Mouse (Mus musculus) embryonic facial prominence, embryonic 10.5 days (tissue): Measurements from ENCODE around the gene Gm4353. TPM values are rescaled to one million over a fixed set of nuclear protein-coding genes. Genes with fewer than 3 reads are reported as not detected.
A peak's percentile ranks its signal among the peaks of the same experiment; 100 is the strongest.

ENCODE experiments used
- DNase-seq: peaks from one replicate; pipeline ENCODE4 v3.0.0-alpha.2; 2017; ENCODE audit warnings: low spot score
- H3K27ac ChIP-seq: fragments of 300-500 bp; sonication (generic); replicated peaks from 2 replicates; pipeline ENCODE4 v1.5.1; 2016; ENCODE audit warnings: mild to moderate bottlenecking
- H3K27me3 ChIP-seq: fragments of 300-500 bp; sonication (generic); replicated peaks from 2 replicates; pipeline ENCODE4 v1.6.1; 2016; ENCODE audit warnings: low read depth, mild to moderate bottlenecking; ENCODE audit not compliant: poor library complexity, severe bottlenecking
- H3K36me3 ChIP-seq: fragments of 300-500 bp; sonication (generic); replicated peaks from 2 replicates; pipeline ENCODE4 v1.6.1; 2016; ENCODE audit warnings: mild to moderate bottlenecking, moderate library complexity
- H3K4me1 ChIP-seq: fragments of 300-500 bp; sonication (generic); 2 replicates; pipeline ENCODE4 v1.6.1; 2016
- H3K4me3 ChIP-seq: fragments of 300-500 bp; sonication (generic); 2 replicates; pipeline ENCODE4 v1.5.1; 2016; ENCODE audit warnings: mild to moderate bottlenecking, moderate library complexity
- H3K9me3 ChIP-seq: fragments of 300-500 bp; sonication (generic); 2 replicates; pipeline ENCODE4 v1.6.1; 2016; ENCODE audit warnings: mild to moderate bottlenecking
- whole genome bisulfite sequencing: fragments of 180-500 bp; shearing (Covaris S2); methylation state at CpG from one replicate; pipeline ENCODE4 v1.1.7; 2016; 5-methylcytosine and 5-hydroxymethylcytosine counted together
- polyA plus RNA-seq: library from polyadenylated mRNA; unstranded; fragments of >200 nt; fragmentation: Nextera tagmentation; extraction: Ambion mirVana; gene quantifications from 2 replicates; pipeline ENCODE4 v1.2.1, GENCODE M21; 2016

The Gm4353 gene
- polyA plus RNA-seq, 1 experiment from 2014 or later, result 1.4 TPM

DNA sequence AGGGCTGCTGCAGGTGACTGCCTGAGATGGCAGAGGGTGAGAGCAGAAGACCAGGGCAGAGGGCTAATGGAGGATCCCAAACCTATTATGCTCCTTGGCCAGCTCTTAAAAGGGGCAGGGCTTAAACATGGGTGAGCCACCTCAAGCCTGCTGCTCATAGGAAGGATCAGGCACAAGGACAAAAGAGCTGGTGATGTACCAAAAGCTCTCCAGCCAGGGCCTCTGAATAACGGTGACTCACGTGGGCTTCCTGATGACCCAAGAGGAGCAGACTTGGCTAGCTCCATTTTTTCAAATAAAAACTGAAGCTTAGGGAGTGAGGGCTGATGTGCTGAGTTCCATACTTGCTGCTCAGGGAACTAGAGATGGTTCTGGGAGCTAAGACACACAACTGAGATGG is 31.6 kb upstream of the Gm4353 start:
- WGBS, result 85% methylated on average over 2 of the region's 2 CpGs
- H3K27me3 ChIP-seq, result no peaks in the 10 kb centered on the region
- H3K36me3 ChIP-seq, result no peaks in the 10 kb centered on the region
- DNase-seq, result no peak
- peaks cover 7% of the 10 kb centered on the region; the same call in 1 of the 2 replicates for H3K4me1 ChIP-seq
- H3K27ac ChIP-seq, result no peak overlapping the region
- no peaks in the 10 kb centered on the region for H3K9me3 ChIP-seq
- no peak overlapping the region for H3K4me3 ChIP-seq

DNA sequence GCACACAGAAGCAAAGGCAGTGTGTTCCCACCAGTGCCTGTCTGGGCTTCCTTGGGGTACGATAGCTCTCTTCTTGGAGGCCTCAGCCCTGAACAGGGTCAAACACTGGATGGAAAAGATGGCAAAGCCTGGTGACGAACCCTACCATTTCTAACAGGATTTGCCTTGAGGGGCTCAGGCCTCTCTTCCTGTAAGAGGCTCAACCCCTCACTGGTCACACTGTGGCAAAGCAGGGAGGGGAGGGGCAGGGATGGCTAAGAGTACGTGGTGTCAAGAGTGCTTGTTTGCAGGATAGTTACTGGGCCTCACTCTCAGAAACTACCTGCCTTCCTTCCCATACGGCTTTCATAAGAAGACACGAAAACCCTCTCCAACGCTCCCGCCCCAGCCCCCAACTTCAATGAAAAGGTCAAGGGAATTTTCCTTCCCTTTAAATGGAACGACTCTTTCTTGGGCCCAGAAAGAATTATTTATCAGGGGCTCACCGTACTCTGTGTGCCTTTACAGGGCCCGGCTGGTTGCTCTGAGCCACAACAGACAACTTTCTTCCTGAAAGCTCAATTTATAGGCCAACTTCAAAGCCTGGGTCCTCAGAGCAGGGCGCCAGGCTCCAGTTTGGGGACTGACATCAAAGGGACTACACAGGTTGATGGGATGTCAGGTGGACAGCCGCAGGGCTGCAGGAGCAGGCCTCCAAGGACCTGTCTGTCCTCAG is 30.9 kb upstream of the Gm4353 start:
- no peak for DNase-seq
- Histone ChIP-seq H3K27ac (0 out of 2 replicates have a peak overlapping the region, but pooled peaks have one; percentile 19), H3K4me1 (peaks cover 7% of the 10 kb centered on the region; the same call in 1 of the 2 replicates), H3K36me3 (no peaks in the 10 kb centered on the region), H3K27me3 (no peaks in the 10 kb centered on the region), H3K4me3 (no peak overlapping the region), H3K9me3 (no peaks in the 10 kb centered on the region)
- WGBS, result 67% methylated on average over 12 of the region's 12 CpGs

DNA sequence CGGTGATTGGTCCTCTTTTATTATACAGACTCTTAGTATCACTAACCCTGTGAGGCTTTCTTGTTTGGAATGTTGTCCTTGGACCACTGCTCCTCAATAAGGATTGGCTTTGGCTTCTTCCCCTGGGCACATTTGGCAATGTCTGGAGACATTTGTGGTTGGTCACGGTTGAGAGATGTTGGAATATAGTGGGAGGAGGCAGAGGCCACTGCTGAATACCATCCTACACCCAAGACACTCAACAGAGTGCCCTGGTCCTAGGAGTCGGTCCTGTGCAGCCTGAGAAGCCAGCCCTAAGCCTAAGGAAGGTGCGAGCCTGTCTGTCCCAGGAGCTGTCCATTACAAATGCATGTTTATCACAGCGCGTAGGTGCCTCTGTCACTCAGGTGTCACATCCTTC is 27.1 kb upstream of the Gm4353 start:
- 89% methylated on average over 6 of the region's 6 CpGs for WGBS
- Histone ChIP-seq H3K36me3 (peaks cover 18% of the 10 kb centered on the region), H3K9me3 (no peaks in the 10 kb centered on the region), H3K27ac (no peak overlapping the region), H3K27me3 (no peaks in the 10 kb centered on the region), H3K4me3 (no peak overlapping the region), H3K4me1 (peaks cover 7% of the 10 kb centered on the region; the same call in 1 of the 2 replicates)
- no peak for DNase-seq

DNA sequence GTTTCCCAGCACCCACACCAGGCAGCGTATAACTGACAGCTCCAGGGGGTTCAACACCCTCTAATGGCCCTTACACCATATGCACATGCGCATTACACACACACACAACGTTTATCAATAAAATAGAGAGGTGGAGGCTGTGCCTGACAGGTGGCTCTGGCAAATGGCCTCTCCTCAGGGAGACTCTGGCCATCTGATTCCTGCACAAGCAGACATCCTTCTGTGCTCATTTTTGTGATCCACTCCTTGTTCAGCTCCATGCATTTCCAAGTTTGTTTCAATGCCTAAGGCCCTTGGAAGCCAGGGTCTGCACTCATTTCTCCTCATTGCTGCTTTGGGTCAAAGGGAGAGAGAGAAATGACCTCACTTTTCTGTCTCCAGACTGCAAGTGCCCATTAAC is 26.2 kb upstream of the Gm4353 start:
- Histone ChIP-seq H3K27me3 (no peaks in the 10 kb centered on the region), H3K27ac (no peak overlapping the region), H3K36me3 (peaks cover 26% of the 10 kb centered on the region), H3K4me3 (no peak overlapping the region), H3K4me1 (peaks cover 7% of the 10 kb centered on the region; the same call in 1 of the 2 replicates), H3K9me3 (no peaks in the 10 kb centered on the region)
- DNase-seq, result no peak
- WGBS, result 79% methylated on average over 3 of the region's 3 CpGs

- Histone ChIP-seq H3K9me3 (no peaks in the 10 kb centered on the region), H3K36me3 (peaks cover 94% of the 10 kb centered on the region), H3K27me3 (no peaks in the 10 kb centered on the region), H3K27ac (no peak overlapping the region), H3K4me1 (no peaks in the 10 kb centered on the region), H3K4me3 (no peak overlapping the region)
- DNase-seq, result no peak
- 94% methylated on average over 9 of the region's 9 CpGs for WGBS
Measured at GRCm38 (mm10) chr7:116103091-116103490, 18.7 kb upstream of the Gm4353 start.

DNA sequence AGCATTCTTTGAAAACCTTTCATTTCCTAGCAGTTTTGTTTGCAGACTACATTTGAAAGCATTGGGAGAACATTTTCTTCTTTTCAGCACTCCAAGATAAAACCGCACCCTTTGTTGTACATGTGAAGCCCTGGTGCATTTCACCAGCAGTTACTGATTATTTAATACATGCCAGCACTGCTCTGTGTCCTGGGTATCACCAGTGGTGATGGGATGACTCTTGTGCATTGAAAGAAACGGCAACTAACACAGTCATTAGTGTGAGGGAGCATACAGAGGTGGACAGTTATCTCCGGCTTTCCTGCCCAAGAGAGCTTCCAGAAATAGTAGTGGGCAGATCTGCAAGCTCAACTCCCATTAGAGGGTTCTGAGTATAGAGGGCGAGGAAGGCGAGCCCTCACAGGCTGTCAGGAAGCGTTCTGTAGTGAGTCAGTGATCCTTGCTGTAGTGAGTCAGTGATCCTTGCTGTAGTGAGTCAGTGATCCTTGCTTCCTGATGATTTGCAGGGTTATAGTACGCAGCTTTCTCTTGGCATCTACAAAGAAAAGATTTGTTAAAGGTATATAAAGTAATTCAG is 15.6 kb upstream of the Gm4353 start:
- Histone ChIP-seq H3K9me3 (no peaks in the 10 kb centered on the region), H3K4me3 (no peak overlapping the region), H3K4me1 (peaks cover 8% of the 10 kb centered on the region; the same call in 1 of the 2 replicates), H3K27ac (no peak overlapping the region), H3K36me3 (peaks cover 74% of the 10 kb centered on the region), H3K27me3 (no peaks in the 10 kb centered on the region)
- no peak for DNase-seq
- WGBS, result 90% methylated on average over 7 of the region's 7 CpGs

DNA sequence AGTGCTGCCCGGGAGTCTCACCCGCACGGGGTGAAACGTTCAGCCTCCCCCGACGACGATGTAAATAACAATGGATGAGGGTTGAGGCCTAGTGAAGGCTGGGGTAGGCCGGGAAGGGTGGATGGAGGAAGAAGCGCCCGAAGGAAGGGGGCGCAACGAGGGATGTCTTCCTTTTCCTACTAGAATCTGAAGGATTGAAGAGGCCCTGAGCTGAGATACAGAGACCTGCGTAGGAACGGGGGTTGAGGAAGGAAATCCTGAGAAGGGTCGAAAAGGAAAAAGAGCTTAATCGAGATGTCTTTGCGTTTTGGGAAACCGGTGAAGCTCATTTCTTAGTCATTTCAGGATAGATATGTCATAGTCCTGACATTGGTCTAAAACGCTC is 9.0 kb upstream of the Gm4353 start:
- Histone ChIP-seq H3K4me3 (peak overlapping the region; percentile 76), H3K9me3 (no peaks in the 10 kb centered on the region), H3K36me3 (peaks cover 10% of the 10 kb centered on the region), H3K27ac (peak overlapping the region; percentile 98), H3K4me1 (peaks cover 26% of the 10 kb centered on the region), H3K27me3 (no peaks in the 10 kb centered on the region)
- under 1% methylated on average over 19 of the region's 19 CpGs for WGBS
- no peak for DNase-seq

DNA sequence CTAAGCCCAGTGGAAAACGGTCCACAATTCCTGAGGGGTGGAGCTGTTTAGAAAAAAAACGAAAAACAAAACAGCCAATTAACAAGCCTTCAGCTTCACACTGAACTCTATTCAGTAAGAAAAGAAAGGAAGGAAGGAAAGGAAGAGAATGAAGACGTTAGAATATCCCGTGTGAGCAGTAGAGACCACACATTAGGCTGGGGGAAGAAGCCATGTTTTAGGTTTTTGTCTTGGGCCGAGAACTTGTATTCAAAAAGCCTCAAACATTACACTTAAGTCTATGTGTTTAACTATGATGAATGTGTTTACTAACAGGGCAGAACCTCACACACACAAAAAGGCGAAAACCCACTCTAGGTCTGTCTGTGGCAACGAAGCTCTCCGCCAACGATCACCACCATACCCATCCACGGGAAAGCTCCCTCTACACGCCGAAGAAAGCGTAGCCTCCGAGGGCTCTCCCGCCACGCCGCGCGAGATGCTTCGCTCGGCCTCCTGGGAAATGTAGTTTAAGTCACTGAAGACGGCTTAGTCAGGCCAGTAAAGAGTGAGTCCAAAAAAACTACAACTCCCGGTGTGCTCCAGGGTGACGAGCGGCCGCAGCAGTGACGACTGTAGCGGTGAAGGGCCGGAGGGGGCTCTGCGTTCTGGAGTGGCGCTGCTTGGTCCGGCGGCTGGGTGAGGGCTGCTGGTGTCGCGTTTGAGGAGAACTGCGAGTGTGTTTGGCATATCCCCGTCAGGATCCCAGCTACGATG is 8.5 kb upstream of the Gm4353 start:
- no peaks in the 10 kb centered on the region for H3K9me3 ChIP-seq
- peak; percentile 95 for DNase-seq
- peaks cover 10% of the 10 kb centered on the region for H3K36me3 ChIP-seq
- no peaks in the 10 kb centered on the region for H3K27me3 ChIP-seq
- peak overlapping the region; percentile 76 for H3K4me3 ChIP-seq
- H3K4me1 ChIP-seq, result peaks cover 26% of the 10 kb centered on the region
- H3K27ac ChIP-seq, result peak overlapping the region; percentile 98
- under 1% methylated on average over 38 of the region's 38 CpGs for WGBS

GRCm38 (mm10) chr7:116060739-116061138 is 23.7 kb downstream of the Gm4353 start:
- Histone ChIP-seq H3K36me3 (no peaks in the 10 kb centered on the region), H3K9me3 (no peaks in the 10 kb centered on the region), H3K27me3 (no peaks in the 10 kb centered on the region), H3K4me3 (no peak overlapping the region), H3K4me1 (no peaks in the 10 kb centered on the region), H3K27ac (no peak overlapping the region)
- WGBS, result 54% methylated on average over 1 of the region's 1 CpGs
- DNase-seq, result no peak

DNA sequence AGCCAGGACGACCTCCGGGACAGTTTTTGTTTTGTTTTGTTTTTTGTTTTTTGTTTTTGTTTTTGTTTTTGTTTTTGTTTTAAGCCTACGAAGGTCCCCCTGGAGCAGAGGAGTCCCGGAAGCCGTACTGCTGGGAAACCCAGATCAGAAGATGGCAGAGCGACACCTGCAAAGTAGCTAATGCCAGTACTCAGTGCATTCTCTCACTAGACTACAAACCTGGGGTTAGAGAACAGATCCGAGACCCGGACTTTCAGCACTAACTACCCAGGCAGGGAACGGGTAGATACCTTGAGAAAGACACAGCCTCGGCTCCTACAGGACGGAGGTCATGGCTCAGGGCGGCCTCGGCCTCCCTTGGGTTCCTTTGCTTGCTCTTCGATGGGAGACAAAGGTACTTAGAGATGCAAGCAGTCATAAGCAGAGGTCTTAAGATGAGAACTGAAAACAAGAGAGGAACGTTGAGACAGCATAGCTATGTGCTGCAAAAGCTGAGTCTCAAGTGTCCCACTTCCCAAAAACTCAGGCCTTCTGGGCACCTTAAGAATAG is 43.9 kb downstream of the Gm4353 start:
- peaks cover 31% of the 10 kb centered on the region for H3K4me1 ChIP-seq
- H3K27ac ChIP-seq, result no peak overlapping the region
- no peaks in the 10 kb centered on the region for H3K36me3 ChIP-seq
- no peak for DNase-seq
- 14% methylated on average over 15 of the region's 15 CpGs for WGBS
- peak overlapping the region; percentile 65 for H3K4me3 ChIP-seq
- H3K9me3 ChIP-seq, result no peaks in the 10 kb centered on the region
- H3K27me3 ChIP-seq, result peaks cover 65% of the 10 kb centered on the region

DNA sequence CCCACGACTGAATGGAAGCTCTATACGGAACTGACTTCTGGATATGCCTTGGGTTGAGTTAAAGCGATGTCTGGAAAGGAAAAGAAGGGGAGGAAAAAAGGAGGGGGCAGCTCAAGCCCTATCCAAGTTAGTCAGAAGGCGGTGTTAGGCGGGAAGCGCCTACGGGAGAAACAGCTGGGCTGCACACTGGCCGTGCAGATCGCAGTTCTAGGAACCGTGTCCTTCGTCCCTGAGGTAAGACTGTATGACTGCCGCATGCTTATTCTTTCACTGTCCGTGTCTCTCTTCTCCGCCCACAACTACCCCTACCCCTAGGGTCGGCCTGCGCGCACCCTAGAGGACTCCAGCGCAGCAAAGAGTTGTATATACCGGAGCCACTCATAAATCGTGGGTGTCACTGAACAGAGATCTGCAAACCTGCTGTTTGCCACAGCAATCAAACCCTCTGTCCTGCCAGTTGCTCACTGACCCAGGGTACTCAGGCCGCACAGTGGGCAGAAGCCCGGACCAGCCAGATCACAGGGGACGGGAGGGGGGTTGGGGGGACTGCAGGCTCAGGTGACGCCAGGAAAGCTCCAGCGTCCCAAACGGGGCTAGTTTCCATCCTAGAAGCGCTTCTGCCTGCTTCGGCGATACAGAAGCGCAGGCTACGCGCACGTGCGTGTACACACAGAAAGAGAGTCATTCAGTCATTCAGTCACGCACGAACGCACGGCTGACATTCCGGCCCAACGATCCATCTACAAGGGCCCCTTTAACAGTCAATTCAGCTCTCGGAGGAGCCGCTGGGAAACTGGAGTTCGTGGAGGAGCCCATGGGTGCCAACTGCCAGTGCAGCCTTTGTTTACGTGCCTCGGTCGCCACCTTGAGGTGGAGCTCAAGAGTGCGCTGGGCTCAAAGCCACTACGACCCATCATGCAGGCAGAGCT is 44.6 kb downstream of the Gm4353 start:
- peaks cover 37% of the 10 kb centered on the region for H3K4me1 ChIP-seq
- DNase-seq, result peak; percentile 86
- H3K27ac ChIP-seq, result peak overlapping the region; percentile 74
- H3K27me3 ChIP-seq, result peaks cover 72% of the 10 kb centered on the region
- H3K9me3 ChIP-seq, result no peaks in the 10 kb centered on the region
- under 1% methylated on average over 48 of the region's 48 CpGs for WGBS
- H3K36me3 ChIP-seq, result no peaks in the 10 kb centered on the region
- H3K4me3 ChIP-seq, result peak overlapping the region; percentile 65

GRCm38 (mm10) chr7:116039196-116039537 is 45.3 kb downstream of the Gm4353 start, which contains the start of gene 1110004F10Rik:
Gene 1110004F10Rik (plus strand): TSS chr7:116039397.
- no peaks in the 10 kb centered on the region for H3K9me3 ChIP-seq
- DNase-seq, result no peak
- H3K4me1 ChIP-seq, result peaks cover 41% of the 10 kb centered on the region
- no peaks in the 10 kb centered on the region for H3K36me3 ChIP-seq
- H3K27ac ChIP-seq, result peak within 1 kb of the TSS; percentile 74
- WGBS, result under 1% methylated on average over 11 of the region's 11 CpGs
- peaks cover 75% of the 10 kb centered on the region for H3K27me3 ChIP-seq
- H3K4me3 ChIP-seq, result peak within 1 kb of the TSS; percentile 65
